Mouse (Mus musculus) ZHBTc4 (cell line): ENCODE measurements around the gene Gstt4.
A peak's percentile ranks its signal among the peaks of the same experiment; 100 is the strongest.

Source experiments
- DNase-seq: peaks from one replicate; pipeline ENCODE4 v3.0.0-alpha.2; 2011; ENCODE audit warnings: low read depth, low spot score

Gene Gstt4

DNA sequence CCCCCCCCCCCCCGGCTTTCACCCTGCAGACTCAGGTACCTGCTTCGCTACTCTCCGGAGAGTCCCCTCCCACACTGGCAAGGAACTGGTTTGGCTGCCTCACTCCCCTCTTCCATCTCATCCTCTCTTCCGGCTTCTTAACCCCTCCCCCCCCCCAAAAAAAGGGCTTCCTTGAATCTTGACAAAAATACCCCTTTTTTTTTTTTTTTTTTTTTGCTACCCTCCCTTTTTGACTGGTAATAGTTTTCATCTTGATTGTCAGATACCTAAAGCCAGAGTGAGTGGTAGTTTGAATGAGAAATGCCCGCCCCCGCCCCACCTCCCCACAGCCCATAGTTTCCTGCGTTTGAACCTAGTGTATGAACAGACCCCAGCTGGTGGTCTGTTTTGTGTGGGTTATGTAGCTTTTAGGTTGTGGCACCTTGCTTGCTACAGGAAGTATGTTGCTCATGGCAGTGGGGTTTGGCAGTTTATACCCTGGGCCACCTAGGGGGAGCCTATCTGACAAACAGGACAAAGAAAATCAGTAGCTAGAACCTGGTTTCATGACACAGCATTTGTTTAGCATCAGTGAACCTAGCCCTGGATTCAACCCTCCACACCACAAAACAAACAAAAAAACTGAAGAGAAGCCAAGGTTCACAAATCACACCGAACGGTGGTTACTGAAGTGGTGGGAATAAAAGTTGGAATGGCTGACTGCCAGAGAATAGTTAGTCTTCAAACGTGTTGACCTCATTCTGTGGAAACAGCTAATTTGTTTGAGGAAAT is 13.6 kb upstream of the Gstt4 start:
- peak; percentile 26 for DNase-seq

DNA sequence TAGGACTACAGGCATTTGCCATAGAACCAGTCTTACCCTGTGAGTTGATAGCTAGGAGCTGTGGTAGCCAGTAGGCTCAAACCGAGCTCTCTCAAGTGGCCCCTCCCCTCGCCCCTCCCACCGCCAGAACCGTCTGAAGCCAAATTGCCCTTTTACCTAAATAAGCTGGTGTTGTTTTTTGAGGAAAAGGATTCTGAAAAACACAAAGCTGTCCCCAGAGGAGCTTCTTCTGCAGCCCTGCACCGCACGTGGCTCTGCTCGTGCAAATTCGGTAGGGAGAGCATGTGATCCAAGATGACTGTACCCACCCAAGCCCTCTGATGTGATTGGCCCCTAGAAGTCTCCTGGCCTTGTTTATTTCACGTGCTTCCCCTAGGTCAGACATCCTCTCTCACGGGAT is 13.0 kb upstream of the Gstt4 start:
- peak; percentile 84 for DNase-seq

DNA sequence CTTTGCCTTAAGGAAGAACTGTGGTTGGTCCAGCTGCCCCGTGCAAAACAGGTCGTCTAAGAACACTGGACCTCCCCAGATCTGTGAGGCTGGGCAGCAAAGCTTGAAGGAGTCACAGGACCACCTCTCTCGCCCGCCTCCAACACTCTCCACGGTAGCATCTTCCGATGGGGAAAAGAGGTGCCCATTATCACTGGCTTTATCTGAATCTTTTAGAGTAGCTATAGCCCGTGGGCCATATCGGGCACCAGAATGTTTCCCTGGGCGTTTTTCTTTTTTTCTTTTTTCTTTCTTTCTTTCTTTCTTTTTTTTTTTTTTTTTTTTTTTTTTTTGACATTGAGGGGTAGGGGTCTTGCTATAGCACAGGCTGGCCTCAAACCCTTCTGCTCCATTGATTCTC is 12.4 kb upstream of the Gstt4 start:
- no peak for DNase-seq

DNA sequence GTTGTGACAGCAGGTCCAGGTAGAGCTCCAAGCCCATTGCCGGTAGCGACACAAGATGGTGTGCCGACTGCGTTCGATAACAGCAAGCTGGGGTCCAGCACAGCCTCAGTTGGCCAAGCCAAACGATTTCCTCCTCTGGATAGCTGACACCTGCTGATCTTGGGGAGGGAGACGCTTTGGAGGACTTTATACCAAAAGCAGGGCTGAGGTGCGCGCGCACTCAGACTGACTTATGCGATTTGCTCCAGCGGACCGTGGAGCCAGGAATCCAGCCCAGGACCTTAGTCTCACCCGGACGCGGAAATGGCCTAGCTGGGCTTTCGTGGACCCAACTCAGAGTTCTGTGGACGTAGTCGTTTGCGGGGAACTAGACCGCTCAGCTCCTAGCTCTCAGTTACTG is 11.9 kb upstream of the Gstt4 start:
- DNase-seq = peak; percentile 77

DNA sequence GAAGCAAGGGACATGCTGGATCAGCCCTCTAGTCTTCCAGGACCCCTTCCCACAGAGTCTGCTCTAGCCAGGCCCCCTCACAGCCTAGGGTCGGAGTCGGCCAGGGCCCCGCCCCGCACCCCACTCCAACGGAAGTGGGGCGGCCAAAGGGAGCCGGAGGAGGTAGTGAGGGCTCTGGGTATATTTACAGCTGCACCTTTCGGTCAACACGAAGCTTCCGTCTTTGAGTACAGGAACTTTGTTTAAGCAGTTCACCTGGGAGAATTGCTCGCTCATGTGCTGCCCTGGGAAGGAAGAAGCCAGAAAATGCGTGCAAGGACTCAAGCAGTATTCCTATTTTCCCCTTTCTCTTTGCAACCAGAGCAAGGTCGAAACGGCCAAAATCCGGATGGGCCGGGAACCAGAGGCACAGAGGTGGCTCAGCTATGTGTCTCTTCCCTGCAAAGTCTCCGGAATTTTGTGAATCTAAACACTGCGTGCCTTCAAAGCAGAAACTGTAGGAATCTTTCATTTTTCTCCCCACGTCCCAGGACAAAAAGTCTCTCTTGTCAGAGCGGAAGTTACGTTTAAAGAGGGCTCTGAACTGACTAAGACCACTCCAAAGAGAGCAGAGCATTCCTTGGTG is 11.2 kb upstream of the Gstt4 start:
- DNase-seq = no peak

DNA sequence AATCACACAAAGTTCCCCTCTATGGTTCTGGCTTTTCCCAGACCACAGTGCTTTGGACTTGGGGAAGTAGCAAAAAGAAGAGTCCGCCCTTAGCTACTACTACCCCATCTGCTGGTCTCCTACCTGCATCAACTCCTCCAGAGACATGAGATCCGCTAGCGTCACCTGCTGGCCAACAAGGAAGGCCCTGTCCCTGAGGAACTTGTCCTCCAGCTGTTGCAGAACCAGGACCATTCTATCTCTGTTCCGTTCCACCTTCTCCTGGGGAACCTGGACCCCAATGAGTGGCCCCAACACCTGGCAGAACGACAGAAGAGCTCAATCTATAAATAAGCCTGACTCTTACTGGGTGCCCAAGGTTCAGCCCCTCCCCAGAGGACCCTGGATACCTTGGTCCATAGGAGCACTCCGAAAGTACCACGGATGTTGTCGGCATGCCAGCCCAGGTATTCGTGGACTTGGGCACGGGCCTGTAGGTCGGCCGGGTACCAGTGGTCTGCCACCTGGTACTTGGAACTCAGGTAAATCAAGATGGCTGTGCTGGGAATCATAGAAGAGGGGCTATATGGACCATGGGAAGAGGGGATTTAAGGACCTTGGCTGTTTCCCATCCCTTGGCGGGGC is 10.0 kb upstream of the Gstt4 start:
- peak; percentile 81 for DNase-seq

DNA sequence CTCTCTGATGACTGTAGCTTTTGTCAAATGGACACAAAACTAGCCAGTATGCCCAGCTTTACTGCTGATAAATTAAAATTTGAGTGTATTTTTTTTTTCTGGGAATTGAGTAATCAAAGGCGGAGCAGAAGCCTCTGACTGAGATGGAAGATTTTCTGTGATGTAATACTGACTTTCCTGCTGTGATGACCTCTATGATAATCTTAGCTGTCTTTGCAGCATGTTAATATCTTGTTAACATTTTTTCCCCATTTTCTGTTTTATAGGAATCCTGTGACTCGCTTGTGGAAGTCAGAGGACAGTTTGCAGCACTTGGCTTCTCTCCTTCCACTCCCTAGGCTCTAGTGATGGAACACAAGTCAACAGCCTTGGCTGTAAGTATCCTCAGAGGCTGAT is 7.9 kb upstream of the Gstt4 start:
- DNase-seq = no peak

DNA sequence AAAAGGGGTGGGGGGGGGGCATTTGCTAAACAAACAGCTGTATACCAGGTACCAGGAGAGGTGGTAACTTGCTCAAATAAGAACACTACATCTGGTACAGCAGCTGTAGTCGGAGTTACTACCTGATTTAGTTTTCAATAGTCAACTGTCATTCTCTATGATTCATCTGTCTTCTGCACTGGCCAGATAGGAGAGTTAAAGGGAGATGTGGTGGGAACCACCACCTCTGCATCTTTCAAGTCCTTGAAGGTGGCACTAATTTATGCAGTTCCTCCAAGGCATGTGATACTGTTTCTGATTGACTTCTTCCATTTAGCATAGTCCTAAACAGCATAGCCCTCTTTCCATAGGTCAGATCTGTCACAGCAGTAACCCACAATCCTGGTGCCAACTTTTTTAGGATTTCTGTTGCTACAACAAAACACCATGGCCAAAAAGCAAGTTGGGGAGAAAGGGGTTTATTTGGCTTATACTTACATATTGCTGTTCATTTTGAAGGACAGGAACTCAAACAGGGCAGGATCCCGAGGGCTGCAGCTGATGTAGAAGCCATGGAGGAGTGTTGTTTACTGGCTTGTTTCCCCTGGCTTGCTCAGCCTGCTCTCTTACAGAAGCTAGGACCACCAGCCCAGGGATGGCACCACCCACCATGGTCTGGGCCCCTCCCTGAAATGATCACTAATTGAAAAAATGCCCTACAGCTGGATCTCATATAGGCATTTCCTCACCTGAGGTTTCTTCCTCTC is 7.4 kb upstream of the Gstt4 start:
- no peak for DNase-seq

DNA sequence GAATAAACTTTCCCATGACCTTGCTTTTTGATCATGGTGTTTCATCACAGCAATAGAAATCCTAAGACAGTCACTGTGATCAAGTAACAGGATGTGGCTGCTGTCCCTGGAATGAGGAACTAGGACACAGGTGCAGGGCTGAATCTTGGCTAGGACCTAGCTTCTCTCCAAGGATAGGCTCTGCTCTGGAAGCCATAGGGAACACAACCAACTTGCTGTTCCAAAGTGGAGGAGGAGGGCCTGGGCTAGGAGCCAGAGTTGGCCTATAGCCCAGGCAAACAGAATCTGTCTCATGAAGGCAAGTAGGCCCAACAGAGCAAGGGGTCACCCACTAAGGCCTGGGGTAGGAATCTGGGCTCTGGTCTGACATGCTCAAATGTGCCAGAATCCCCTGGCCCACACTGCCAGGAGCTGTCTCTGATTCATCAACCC is 6.2 kb upstream of the Gstt4 start:
- DNase-seq = no peak

DNA sequence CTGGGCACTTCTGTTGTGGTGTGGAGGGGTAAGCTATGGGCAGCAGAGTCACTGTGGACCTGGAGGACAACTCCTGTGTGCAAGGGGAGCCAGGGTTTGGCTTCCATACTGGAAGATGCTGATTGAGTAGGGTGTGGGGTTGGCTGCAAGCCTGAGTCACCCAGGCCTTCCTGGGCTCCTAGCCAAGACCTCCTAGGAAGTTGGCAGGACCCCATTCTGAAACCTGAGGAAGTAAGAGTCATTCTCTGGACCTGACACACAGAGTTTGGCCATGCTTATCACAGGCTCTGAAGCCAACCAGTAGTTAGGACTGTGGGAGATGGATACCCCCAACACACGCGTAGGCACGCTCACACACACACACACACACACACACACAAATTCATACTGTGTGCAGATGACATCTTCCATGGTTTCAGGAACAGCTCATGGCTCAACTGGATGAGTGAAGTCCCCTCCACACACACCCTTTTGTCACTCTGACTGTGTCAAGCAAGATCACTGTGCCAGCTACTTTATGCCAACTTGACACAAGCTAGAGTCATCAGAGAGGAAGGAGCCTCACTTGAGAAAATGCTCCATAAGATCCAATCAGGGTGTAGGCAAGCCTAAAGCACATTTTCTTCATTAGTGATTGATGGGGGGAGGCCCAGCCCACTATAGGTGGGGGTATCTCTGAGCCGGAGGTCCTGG is 5.5 kb upstream of the Gstt4 start:
- DNase-seq = no peak

DNA sequence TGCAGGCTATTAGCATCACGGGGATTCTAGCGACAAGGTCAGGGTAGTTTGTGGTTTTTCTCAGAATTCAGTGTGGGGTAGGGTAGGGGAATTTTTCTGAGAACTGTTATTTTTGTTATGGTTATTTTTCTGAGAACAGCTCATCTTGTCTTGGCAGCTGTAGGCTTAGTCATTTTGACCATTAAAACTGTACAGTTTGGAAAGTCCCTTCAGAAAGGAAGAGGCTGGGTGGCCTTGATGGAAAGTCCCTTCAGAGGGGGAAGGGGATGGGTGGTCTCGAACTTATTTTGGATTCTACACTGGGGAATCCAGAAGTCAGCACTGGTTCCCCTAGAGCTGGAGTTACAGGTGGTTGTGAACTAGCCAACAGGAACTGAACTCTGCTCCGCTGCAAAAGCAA is 2.2 kb upstream of the Gstt4 start:
- DNase-seq = no peak

DNA sequence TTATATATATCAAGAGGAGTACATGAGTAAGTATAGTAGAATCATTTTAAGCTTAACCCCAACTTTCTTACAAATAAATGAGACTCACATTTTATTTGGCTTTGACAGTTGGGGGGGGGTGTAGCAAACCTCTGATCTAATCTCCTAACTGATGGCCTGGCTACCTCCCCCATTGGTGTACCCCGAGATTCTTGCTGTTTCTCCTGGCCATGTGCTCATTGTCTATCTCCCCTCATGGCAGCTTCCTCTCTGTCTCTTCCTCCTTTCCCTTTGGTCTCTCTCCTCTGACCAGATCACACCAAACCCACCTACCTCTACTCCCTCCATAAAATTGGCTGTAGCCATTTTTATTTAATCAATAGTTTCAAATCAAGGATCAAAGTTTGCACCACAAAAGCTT is 1.4 kb upstream of the Gstt4 start:
- DNase-seq = no peak

DNA sequence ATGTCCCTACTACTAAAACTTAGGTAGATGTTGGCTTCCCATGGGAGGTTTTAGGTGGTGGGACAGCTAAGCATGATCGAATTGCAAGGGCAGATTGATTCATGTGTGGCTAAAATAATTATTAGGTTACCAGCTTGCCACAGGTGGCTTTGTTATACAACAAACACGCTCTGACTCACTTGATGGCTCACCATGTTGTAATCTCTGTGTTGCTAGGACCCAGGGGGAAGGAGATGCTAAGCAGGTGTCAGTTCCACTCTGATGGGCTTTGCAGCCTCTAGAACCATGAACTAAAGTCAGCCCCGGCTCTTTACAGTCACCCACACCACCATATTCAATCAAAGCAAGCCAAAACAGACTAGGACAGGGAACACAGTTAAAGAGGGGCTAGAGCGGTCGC is 2.5 kb downstream of the Gstt4 start:
- DNase-seq = no peak

DNA sequence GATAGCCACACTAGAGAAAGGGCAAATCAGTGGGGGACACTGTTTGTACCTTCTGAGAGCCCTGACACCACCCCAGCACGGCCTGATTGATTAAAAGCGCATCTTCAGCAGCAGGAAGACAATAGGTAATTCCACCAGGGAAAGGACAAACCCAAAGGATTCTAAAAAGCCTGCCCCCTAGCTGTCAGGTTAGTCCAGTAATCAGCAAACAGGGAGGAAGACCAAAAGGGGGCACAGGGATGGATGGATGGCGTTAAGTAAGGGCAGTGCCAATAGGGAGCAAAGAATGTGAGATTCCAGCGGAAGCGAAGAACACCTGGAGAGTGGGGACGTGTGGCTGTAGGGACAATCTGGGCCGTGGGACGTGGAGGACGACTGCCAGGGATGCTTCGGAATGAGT is 3.7 kb downstream of the Gstt4 start:
- peak; percentile 34 for DNase-seq

DNA sequence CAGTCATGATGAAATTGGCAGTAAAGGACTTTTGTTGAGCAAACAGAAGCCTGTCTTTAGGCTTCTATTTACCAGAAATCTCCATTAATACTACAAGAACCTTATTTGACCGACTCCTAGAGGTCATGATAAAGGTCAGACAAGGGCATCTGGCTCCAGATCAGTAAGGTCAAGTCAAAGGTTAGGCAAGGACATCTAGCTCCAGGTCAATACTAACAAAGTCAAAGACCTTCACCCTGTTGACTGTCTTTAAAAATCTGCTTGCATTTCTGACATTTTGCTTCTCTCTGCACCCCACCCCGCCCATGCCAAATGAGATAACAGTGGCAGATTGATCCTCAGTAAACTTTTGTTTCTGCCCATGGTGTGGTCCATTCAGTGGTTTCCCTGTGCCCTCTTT is 18.1 kb downstream of the Gstt4 start:
- DNase-seq = no peak

DNA sequence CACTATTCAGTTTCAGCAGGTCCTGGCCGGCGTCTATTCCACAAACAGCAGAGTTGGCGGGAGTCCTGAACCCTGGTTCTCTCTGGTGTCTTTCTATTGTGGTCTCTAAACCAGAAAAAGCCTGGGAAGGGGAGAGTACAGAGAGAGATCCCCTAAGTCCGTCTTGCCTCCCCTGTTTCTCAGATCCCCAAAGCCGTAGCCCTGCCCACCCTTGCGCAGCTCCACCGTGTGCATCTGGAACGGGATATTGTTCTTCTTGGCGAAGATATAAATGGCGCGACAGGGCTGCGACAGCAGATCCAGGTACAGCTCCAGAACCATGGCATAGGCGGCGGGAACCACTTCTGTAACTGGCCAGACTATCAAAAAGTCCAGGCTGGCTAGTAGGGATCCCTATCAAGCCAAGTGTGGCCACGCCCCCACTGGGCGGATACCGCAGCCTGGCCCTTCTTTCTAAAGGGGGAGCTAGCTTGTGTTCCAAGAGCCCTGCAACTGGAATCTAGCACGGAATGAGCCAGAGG is 24.1 kb downstream of the Gstt4 start, which contains the start of gene Gstt1:
Gene Gstt1, minus strand, starts transcription at position 409 of the 521 bp plus-strand sequence.
- DNase-seq = peak; percentile 36

DNA sequence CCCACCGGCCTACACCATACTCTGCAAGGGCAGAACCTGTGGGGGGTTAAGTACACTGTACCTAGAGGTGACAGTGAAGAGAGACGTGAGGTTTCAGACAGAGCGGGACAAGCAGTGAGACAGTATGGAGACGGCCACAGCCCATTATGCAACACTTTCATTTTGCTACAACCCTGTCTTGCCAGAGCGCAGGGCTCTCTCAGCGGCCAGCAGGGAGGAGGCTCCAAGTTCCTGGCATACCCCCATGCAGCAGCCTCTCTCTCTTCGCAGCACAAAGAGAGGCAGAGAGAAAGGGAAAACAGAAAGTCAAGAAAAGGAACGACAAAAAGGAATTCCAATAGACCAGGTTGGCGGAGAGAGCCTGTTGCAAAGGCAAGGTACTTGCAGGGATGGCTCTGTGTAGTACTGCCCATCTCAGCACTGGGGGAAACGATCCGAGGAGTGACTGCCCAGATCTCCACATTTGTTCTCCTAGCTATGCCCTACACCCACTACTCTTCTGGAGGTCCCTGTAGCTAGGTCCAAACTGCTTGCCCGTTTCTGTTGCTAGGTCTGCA is 24.6 kb downstream of the Gstt4 start:
- peak; percentile 16 for DNase-seq

DNA sequence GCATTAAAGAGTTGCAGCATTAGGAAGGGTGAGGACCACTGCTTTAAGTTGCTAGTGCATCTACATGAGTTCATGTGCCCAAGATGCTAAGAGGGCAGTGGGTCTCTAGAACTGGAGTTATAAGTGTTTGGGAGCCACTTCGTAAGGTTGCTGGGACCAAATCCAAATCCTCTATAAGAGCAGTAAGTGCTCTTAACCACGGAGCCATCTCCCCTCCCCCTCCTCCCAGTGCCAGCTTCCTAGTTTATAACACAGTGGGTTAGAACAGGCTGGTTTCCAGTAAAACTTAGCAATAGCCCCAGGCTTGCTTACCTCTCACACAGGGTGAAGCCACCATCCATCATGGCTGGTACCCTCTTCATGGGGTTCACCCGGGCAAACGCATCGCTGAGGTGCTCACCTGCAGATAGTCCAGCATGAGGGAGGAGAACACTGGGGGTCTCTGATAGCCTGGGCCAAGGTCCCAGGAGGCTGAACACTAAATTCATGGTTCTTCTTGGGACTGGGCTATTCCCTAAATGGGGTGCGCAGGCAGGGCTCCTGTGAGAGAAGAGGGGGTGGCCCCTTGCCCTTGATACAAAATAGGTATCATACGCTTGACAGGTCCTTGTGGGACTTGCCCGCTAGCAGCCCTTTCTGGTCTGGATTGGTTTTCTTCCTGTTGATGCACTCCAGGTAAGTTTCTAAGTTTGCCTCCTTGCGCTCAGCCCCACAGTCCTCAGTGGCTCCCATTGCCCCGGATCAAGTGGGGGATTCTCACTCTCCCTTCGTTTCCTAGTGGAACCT is 25.4 kb downstream of the Gstt4 start:
- no peak for DNase-seq

DNA sequence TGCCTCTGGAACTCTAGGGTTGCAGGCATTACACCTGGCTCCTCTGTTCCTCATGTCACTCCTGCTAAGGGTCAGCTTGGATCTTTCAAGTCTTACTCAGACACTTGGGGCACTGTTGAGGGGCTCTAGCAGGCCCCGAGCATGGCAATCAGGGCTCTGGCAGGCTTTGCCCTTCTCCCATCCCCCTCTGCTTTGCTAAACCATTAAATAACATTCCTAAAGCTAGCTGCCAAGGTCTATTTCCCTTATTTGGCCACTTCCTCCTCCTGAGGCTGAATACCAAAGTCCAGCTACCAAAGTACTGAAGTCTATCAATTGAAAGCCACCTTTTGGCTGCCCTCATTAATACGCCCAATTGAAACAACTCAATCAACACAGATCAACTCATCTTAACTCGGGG is 27.5 kb downstream of the Gstt4 start:
- peak; percentile 24 for DNase-seq

DNA sequence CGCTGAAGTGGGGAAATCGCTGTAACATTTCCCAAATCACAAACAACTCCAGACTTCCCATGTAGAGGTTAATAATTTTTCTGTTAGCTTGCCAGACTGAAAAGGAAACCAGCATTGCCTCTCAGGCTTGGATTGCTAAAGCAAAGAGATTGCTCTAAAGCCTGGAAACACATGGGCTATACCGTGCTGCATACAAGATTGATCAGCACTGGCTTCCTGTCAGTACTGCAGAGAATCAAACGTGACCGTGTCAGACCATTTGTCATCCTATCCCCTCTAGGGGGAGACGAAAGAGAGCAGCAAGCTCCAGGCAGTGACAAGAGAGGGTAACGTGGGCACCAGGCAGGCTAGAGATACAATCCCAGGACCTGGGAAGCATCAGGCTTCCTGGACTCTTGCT is 31.6 kb downstream of the Gstt4 start:
- DNase-seq = peak; percentile 20
